Mouse (Mus musculus) megakaryocyte, embryonic 14.5 days (primary cell): Measurements from ENCODE around the gene Hrc.

Experiments
- FLI1 ChIP-seq: IDR thresholded peaks from 2 replicates; pipeline ENCODE4 v1.6.1; 2012; ENCODE audit warnings: low read length, inconsistent platforms, mixed read lengths
- GATA1 ChIP-seq: IDR thresholded peaks from 3 replicates; pipeline ENCODE4 v1.6.1; 2012; ENCODE audit warnings: mixed read lengths, low read length, inconsistent platforms, borderline replicate concordance

DNA sequence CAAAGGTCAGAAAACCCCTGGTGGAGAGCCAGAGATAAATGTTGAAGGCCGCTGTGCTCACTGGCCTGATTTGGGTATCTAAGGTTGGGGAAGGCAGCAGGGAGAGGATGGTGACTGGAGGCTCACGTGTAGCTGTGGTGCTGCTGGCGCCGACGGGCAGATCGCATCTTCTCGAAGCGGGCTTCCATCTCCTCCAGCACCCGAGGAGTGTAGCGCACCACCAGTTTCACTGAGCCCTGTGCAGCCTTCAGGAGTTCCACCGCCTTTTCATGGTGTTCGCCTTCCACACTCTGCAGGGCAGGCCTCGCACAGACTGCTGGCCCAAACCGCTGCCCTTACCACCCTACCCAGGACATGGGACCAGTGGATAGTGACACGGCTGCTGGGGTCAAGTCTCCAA lies 33.1 kb downstream of the Hrc start:
- TF ChIP-seq GATA1 (no peak), FLI1 (no peak)
